Comparison of ENCODE assay signal across 31 mouse cellular contexts in genomic region chr5:26451306-26451705, GRCm38 (mm10).
DNase-seq lines count a peak whose midpoint lies in the region; ATAC-seq and TF ChIP-seq lines count a peak whose summit lies in the region.
"Had no signal": no experiment of that assay in that cellular context is flagged by ENCODE, and none has a peak within 500 bp of the region (broad histone marks: within the 10 kb centered on the region; RNA-seq: fewer than 3 reads in every experiment).

No protein-coding gene starts in this region.

- no peaks in the 10 kb centered on the region for H3K4me1 ChIP-seq in forebrain, embryonic 16.5 days (replicated peaks; ENCODE audit: control insufficient read depth, insufficient read depth, low read length)
- H3K4me1 ChIP-seq in forebrain, embryonic 12.5 days: no peaks in the 10 kb centered on the region
- no peaks in the 10 kb centered on the region for H3K4me1 ChIP-seq in midbrain, embryonic 14.5 days (ENCODE audit: control insufficient read depth, insufficient read depth, low read length)
- H3K4me1 ChIP-seq in midbrain, embryonic 15.5 days: no peaks in the 10 kb centered on the region
- H3K4me1 ChIP-seq: embryonic facial prominence, embryonic 12.5 days; embryonic facial prominence, embryonic 15.5 days; forebrain, embryonic 13.5 days had no signal

- H3K9me3 ChIP-seq in forebrain, embryonic 16.5 days (ENCODE audit: control insufficient read depth, low read length): no peaks in the 10 kb centered on the region
- no peaks in the 10 kb centered on the region for H3K9me3 ChIP-seq in forebrain, embryonic 12.5 days
- H3K9me3 ChIP-seq in midbrain, embryonic 14.5 days (ENCODE audit: control insufficient read depth, low read length): no peaks in the 10 kb centered on the region
- no peaks in the 10 kb centered on the region for H3K9me3 ChIP-seq in midbrain, embryonic 15.5 days
- H3K9me3 ChIP-seq: embryonic facial prominence, embryonic 12.5 days; embryonic facial prominence, embryonic 15.5 days; forebrain, embryonic 13.5 days; heart, embryonic 15.5 days had no signal

- no peak overlapping the region for H3K4me2 ChIP-seq in forebrain, embryonic 16.5 days (ENCODE audit: low read length)
- no peak overlapping the region for H3K4me2 ChIP-seq in forebrain, embryonic 12.5 days
- no peak overlapping the region for H3K4me2 ChIP-seq in midbrain, embryonic 14.5 days (ENCODE audit: low read length)
- no peak overlapping the region for H3K4me2 ChIP-seq in midbrain, embryonic 15.5 days
- H3K4me2 ChIP-seq: embryonic facial prominence, embryonic 12.5 days; embryonic facial prominence, embryonic 15.5 days; forebrain, embryonic 13.5 days; heart, embryonic 12.5 days; heart, embryonic 15.5 days; hindbrain, embryonic 14.5 days had no signal

- H3K27me3 ChIP-seq in forebrain, embryonic 16.5 days (replicated peaks; ENCODE audit: control insufficient read depth, insufficient read depth, low read length): no peaks in the 10 kb centered on the region
- no peaks in the 10 kb centered on the region for H3K27me3 ChIP-seq in forebrain, embryonic 12.5 days
- H3K27me3 ChIP-seq in midbrain, embryonic 14.5 days (ENCODE audit: control insufficient read depth, insufficient read depth, low read length): no peaks in the 10 kb centered on the region
- H3K27me3 ChIP-seq in midbrain, embryonic 15.5 days (replicated peaks): no peaks in the 10 kb centered on the region
- H3K27me3 ChIP-seq: CH12.LX; embryonic facial prominence, embryonic 12.5 days; embryonic facial prominence, embryonic 15.5 days; forebrain, embryonic 13.5 days; heart, embryonic 12.5 days; heart, embryonic 15.5 days; Patski had no signal

- TF ChIP-seq POLR2A in brain, embryonic 14.5 days (IDR thresholded peaks at IDR 0.05; ENCODE audit: borderline replicate concordance, extremely low read depth, insufficient read depth, insufficient read length, poor library complexity, severe bottlenecking): no peak

- TF ChIP-seq CTCF in brain, embryonic 14.5 days (IDR thresholded peaks at IDR 0.05; ENCODE audit: borderline replicate concordance, extremely low read depth, insufficient read depth, insufficient read length): no peak

- peak; percentile 8 for DNase-seq in midbrain, embryonic 14.5 days
- peak; percentile 32 for DNase-seq in brain, embryonic 14.5 days (ENCODE audit: low read depth)
- no peak for DNase-seq in right cerebral cortex, postnatal 25 days
- DNase-seq: adrenal gland, adult 2 months; adrenal gland, postnatal 14 days; B cell, adult 2 months; cerebellum, adult 11 months; cerebellum, adult 2 months; cerebellum, adult 9-11 months; cerebellum, postnatal 25 days; gastrocnemius, adult 2 months; gastrocnemius, postnatal 14 days; heart, adult 18-20 months; heart, postnatal 10 days; heart, postnatal 36 days; kidney, adult 18-20 months had no signal

- WGBS in forebrain, embryonic 16.5 days: 41% methylated on average over 1 of the region's 1 CpGs
- 70% methylated on average over 1 of the region's 1 CpGs for WGBS in forebrain, embryonic 12.5 days
- 27% methylated on average over 1 of the region's 1 CpGs for WGBS in midbrain, embryonic 14.5 days
- WGBS in midbrain, embryonic 15.5 days: 27% methylated on average over 1 of the region's 1 CpGs

- H3K9ac ChIP-seq in forebrain, embryonic 16.5 days (replicated peaks; ENCODE audit: low read depth, low read length): no peak overlapping the region
- H3K9ac ChIP-seq in forebrain, embryonic 12.5 days: no peak overlapping the region
- H3K9ac ChIP-seq in midbrain, embryonic 14.5 days (replicated peaks; ENCODE audit: low read length): no peak overlapping the region
- no peak overlapping the region for H3K9ac ChIP-seq in midbrain, embryonic 15.5 days
- H3K9ac ChIP-seq: embryonic facial prominence, embryonic 12.5 days; embryonic facial prominence, embryonic 15.5 days; forebrain, embryonic 13.5 days; heart, embryonic 12.5 days; heart, embryonic 15.5 days; hindbrain, embryonic 14.5 days had no signal

- H3K36me3 ChIP-seq in forebrain, embryonic 16.5 days (ENCODE audit: control insufficient read depth, insufficient read depth): no peaks in the 10 kb centered on the region
- H3K36me3 ChIP-seq in forebrain, embryonic 12.5 days (replicated peaks): no peaks in the 10 kb centered on the region
- H3K36me3 ChIP-seq in midbrain, embryonic 14.5 days (ENCODE audit: control insufficient read depth, insufficient read depth, low read length): no peaks in the 10 kb centered on the region
- H3K36me3 ChIP-seq in midbrain, embryonic 15.5 days (replicated peaks): no peaks in the 10 kb centered on the region
- H3K36me3 ChIP-seq: embryonic facial prominence, embryonic 12.5 days; embryonic facial prominence, embryonic 15.5 days; G1E; heart, embryonic 12.5 days; heart, embryonic 15.5 days had no signal

- H3K4me3 ChIP-seq in forebrain, embryonic 16.5 days (replicated peaks; ENCODE audit: low read length): no peak overlapping the region
- H3K4me3 ChIP-seq in forebrain, embryonic 12.5 days (replicated peaks): no peak overlapping the region
- H3K4me3 ChIP-seq in midbrain, embryonic 14.5 days (replicated peaks; ENCODE audit: low read depth, low read length): no peak overlapping the region
- no peak overlapping the region for H3K4me3 ChIP-seq in midbrain, embryonic 15.5 days
- H3K4me3 ChIP-seq: embryonic facial prominence, embryonic 12.5 days; embryonic facial prominence, embryonic 15.5 days; forebrain, embryonic 13.5 days; gastrocnemius, adult 2 months; heart, embryonic 12.5 days; heart, embryonic 15.5 days had no signal

- peak; percentile 43; the same call in 1 of the 2 replicates for ATAC-seq in forebrain, embryonic 16.5 days
- no peak for ATAC-seq in forebrain, embryonic 12.5 days (ENCODE audit: low FRiP score)
- ATAC-seq in midbrain, embryonic 14.5 days (ENCODE audit: low FRiP score, low TSS enrichment): no peak
- no peak; the same call in 1 of the 2 replicates for ATAC-seq in midbrain, embryonic 15.5 days (replicated peaks)
- ATAC-seq: forebrain, embryonic 13.5 days; hindbrain, postnatal 0 days; inflammation-experienced regulatory T-cells, adult 6 months; intestine, embryonic 16.5 days; Patski had no signal

- no peak overlapping the region for H3K27ac ChIP-seq in forebrain, embryonic 16.5 days (ENCODE audit: low read length)
- no peak overlapping the region for H3K27ac ChIP-seq in forebrain, embryonic 12.5 days
- no peak overlapping the region for H3K27ac ChIP-seq in midbrain, embryonic 14.5 days (replicated peaks; ENCODE audit: low read depth, low read length)
- H3K27ac ChIP-seq in midbrain, embryonic 15.5 days: no peak overlapping the region
- H3K27ac ChIP-seq: embryonic facial prominence, embryonic 12.5 days; embryonic facial prominence, embryonic 15.5 days; forebrain, embryonic 13.5 days; gastrocnemius, adult 2 months; heart, embryonic 15.5 days; hindbrain, embryonic 14.5 days; hindbrain, postnatal 0 days had no signal
